Mouse (Mus musculus) cortical plate, adult 2 months (tissue): ENCODE measurements around the gene Slc22a13. TPM values are rescaled to one million over a fixed set of nuclear protein-coding genes. Genes with fewer than 3 reads are reported as not detected.

Source experiments
- H3K27ac ChIP-seq: fragments of 200-500 bp; 2 replicates; pipeline ENCODE4 v1.5.1; 2012; ENCODE audit warnings: low read length, control low read depth, inconsistent platforms; ENCODE audit not compliant: insufficient read depth
- H3K4me1 ChIP-seq: fragments of 200-500 bp; 2 replicates; pipeline ENCODE4 v1.6.1; 2011; ENCODE audit warnings: low read length; ENCODE audit not compliant: control insufficient read depth, insufficient read depth
- H3K4me3 ChIP-seq: fragments of 200-500 bp; 2 replicates; pipeline ENCODE4 v1.5.1; 2011; ENCODE audit warnings: mild to moderate bottlenecking, low read length, control low read depth; ENCODE audit not compliant: insufficient read depth
- CTCF ChIP-seq: fragments of 200-500 bp; IDR thresholded peaks from 2 replicates; pipeline ENCODE4 v1.5.1; 2011; ENCODE audit warnings: mild to moderate bottlenecking, control low read depth, low read length; ENCODE audit not compliant: insufficient read depth; ENCODE audit errors: extremely low read depth
- POLR2A ChIP-seq: fragments of 200-500 bp; IDR thresholded peaks from 2 replicates; pipeline ENCODE4 v1.6.1; 2011; ENCODE audit warnings: mild to moderate bottlenecking, low read length, control low read depth; ENCODE audit not compliant: insufficient read depth; ENCODE audit errors: extremely low read depth
- polyA plus RNA-seq: library from polyadenylated mRNA; depleted of rRNA; stranded (reverse); fragments of >200 nt; gene quantifications from 2 replicates; pipeline ENCODE4 v1.2.3, GENCODE M21; 2012; rRNA removed

The Slc22a13 gene
- polyA plus RNA-seq, 1 experiment, result not detected

DNA sequence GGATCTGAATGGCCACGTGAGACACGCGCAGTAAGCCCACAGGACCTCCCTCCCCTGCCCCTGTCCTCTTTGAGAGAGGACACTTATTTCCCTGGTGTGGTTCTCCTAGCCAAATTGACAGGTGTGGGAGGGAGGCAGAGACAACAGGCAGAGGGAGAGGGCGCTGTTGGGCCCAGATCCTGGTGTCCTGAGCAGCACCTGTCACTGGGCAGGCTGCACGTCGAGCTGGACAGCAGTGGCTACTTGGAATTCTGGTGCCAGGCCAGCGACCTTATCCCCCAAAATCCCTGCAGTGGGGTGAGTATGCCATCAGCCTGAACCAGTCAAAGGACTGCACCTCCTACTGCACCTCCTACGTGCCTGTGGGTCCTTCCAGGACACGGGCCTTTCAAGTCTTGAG, 65.5 kb downstream of the Slc22a13 start:
- H3K27ac ChIP-seq, result no peak overlapping the region
- H3K4me1 ChIP-seq, result no peaks in the 10 kb centered on the region
- TF ChIP-seq POLR2A (no peak), CTCF (no peak)
- H3K4me3 ChIP-seq, result no peak overlapping the region

Other genes with a start within 250 kb of the Slc22a13 start
- 15.1 and 19.4 TPM in 2 replicates for gene Vill, start 156.3 kb downstream of the Slc22a13 start, polyA plus RNA-seq
- 21.7 and 24.2 TPM in 2 replicates for gene Plcd1, start 115.6 kb downstream of the Slc22a13 start, polyA plus RNA-seq
- gene Dlec1, start 106.6 kb downstream of the Slc22a13 start, polyA plus RNA-seq, result 4.4 and 4.6 TPM in 2 replicates
- gene Acaa1b, start 52.0 kb downstream of the Slc22a13 start, polyA plus RNA-seq, result 1.0 and 1.5 TPM in 2 replicates
- gene Gm47289, start 49.9 kb downstream of the Slc22a13 start, polyA plus RNA-seq, result not detected in 2 replicates
- 44.2 and 46.9 TPM in 2 replicates for gene Oxsr1, start 113.3 kb upstream of the Slc22a13 start, polyA plus RNA-seq
- gene Acaa1a, start 130.6 kb upstream of the Slc22a13 start, polyA plus RNA-seq, result 141 and 149 TPM in 2 replicates
- gene Myd88, start 132.3 kb upstream of the Slc22a13 start, polyA plus RNA-seq, result 5.4 TPM in 2 replicates
- gene Xylb, start 148.3 kb upstream of the Slc22a13 start, polyA plus RNA-seq, result 7.8 and 8.2 TPM in 2 replicates
- gene Slc22a14, start 156.5 kb upstream of the Slc22a13 start, polyA plus RNA-seq, result 0.29 TPM in 1 of 2 replicates, not detected in the other
- 4.8 and 5.8 TPM in 2 replicates for gene Acvr2b, start 193.0 kb upstream of the Slc22a13 start, polyA plus RNA-seq
- 17.9 and 18.1 TPM in 2 replicates for gene Exog, start 235.8 kb upstream of the Slc22a13 start, polyA plus RNA-seq